Mouse (Mus musculus) heart, postnatal 4 days (tissue): ENCODE measurements around the gene Zfp663. TPM values are rescaled to one million over a fixed set of nuclear protein-coding genes. Genes with fewer than 3 reads are reported as not detected.
A peak's percentile ranks its signal among the peaks of the same experiment; 100 is the strongest.

ENCODE experiments used
- DNase-seq: peaks from one replicate; pipeline ENCODE4 v3.0.0; 2021
- total RNA-seq, 2 experiments: library from RNA; stranded (reverse); gene quantifications; 2 replicates each; pipeline ENCODE4 v1.2.3; 2021

Zfp663 gene
- total RNA-seq, 2 experiments from 2014 or later, result not detected

GRCm38 (mm10) chr2:165367868-165368439, 575 bp downstream of the Zfp663 start:
- peak; percentile 25 for DNase-seq

DNA sequence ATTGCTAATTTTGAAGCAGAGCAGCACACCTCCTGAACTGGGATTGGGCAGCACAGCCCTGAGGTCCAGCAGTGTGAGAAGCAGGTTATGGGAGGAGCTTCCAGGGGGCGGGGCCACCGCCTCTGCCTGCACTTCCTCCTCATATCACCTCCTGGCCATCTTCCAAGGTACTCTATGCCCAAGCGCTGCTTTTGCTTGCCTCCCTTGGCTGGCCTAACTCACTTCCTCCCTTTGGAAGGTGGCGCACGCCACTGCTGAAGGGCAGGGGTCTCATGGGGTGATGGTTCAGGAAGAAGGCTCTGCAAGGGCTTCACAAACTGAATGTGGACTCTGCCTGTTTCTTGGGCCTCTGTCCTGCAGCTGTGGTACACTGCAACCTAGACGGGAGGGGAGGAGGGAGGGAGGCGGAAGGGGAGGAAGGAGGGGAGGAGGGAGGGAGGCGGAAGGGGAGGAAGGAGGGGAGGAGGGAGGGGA, 1.4 kb downstream of the Zfp663 start:
- peak; percentile 17 for DNase-seq

DNA sequence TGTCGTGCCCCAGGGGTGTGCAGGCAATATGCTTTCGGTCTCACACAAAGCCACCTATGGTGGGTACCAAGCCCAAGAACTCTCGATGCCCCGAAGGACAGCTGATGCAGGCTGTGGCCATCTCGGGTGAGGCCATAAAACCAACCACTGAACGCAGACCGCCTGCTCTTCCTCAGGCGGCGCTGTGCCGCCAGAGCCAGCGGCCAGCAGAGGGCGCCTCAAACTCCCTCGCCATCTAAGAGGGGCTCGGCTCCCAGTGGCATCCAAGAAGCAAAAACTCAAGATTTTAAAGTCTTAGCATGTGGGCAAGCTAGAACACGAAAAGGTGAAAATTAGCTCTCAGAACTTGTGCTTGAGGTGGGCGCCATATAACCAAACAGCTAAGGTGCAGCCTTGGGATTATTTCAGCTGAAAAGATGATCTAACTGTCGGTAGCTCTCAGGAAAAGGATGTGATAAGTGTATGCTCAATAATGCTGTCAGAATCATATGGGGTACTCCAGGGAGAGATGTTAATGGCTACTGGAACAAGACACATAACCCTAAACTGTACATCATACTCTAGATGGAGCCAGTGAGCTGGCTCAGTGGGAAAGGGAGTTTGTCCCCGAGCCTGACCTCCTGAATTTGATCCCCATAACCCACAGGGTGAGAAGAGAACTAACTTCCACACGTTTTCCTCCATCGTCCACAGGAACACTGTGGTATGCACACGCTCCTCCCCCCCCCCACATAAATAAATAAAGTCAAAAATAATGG, 4.0 kb downstream of the Zfp663 start:
- peak; percentile 74 for DNase-seq

DNA sequence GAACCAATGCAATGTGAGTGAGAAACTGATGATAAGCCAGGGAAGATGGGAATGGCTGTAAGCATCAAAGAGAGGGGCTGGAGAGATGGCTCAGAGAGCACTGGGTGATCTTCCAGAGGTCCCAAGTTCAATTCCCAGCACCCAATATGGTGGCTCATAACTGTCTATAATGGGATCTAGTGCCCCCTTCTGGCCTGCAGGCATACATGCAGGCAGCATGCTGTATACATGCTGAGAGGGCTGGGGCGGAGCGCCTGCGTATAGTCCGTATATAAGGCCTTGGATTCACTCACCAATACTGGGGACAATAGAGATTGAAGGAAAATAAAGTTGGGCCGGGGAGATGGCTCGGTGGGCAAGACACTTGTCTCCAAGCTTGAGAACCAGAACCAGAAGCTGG, 5.2 kb downstream of the Zfp663 start:
- DNase-seq, result no peak

DNA sequence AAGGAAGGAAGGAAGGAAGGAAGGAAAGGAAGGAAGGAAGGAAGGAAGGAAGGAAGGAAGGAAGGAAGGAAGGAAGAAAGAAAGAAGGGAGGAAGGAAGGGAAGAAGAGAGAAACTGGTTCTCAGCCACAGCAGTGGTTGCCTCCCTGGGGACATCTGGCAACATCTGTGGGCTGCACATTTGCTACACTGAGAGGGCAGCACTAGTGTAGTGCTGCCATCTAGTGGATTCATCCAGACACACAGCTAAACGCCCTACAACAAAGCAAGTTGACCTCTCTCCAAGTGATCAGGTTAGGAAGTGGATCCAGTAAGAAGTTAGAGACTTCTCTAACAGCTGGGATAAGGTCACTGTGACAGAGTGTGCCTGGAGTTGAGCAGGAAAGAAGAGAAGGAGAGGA, 7.7 kb downstream of the Zfp663 start:
- DNase-seq, result peak; percentile 79

GRCm38 (mm10) chr2:165351828-165352513, 16.6 kb downstream of the Zfp663 start:
- DNase-seq, result no peak

DNA sequence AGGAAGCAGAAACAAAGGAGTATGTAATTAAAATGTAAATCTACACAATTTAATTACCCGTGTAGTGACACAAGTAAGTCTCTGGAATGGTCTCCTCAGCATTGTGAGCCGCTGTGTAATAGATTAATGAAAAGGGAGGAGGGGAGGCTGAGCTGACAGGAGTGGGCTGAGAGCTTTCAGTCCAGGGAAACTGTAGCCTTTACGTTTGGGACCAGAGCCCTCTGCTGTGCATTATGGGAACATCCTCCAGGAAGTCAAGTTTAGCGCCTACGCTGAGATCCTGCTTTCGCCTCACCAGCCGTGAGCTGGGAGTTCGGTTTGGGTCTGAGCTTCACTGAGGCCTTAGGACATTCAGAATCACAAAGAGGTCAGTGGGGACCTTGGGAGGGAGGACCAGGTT, 19.1 kb downstream of the Zfp663 start:
- DNase-seq, result peak; percentile 33

- DNase-seq, result no peak
Measured at GRCm38 (mm10) chr2:165346180-165346579, 22.3 kb downstream of the Zfp663 start.

DNA sequence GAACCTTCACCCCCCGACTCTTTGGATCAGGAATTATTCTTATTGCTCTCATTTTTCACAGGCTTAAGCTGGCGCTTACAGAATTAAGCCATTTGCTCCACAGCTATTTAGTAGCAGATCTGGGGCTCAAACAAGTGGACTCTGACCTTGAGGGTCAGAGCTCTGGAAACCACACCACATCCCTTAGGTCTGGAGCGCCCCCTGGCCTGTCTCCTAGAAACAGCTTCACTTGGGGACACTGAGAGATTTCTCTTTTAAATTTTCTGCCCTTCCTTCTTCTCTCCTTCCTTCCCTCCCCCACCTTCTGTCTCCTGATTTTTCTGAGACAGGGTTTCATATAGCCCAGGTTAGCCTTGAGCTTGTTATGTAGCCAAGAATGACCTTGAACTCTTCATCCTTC, 31.3 kb downstream of the Zfp663 start:
- DNase-seq, result peak; percentile 67

DNA sequence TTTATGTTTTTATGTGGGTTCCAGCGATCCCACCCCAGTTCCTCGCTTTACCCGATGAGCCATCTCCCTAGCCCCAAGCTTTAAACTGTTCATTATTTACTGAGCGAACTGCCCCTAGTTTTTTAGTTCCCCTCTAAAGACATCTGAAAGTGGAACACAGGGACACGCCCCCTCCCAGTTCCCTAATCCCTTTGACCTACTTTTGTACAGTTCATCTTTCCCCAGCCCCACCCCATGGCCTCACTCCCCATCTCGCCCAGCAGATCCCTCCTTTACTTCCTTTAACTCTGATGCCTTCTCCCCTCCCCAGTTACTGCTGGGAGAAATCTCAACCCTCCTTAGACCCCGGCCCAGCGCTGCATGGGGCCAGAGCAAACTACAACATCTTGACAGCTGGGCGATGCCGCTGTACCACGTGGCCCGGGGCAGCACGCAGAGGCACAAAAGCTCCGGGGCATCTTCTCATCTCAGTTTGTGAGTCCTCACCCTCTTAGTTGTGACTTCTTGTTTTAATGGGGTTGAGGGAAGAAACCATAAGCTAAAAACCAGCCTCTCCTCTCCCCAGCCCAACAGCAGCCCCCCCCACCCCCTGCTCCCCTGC, 35.8 kb downstream of the Zfp663 start:
- no peak for DNase-seq

- no peak for DNase-seq
Measured at GRCm38 (mm10) chr2:165329703-165330102, 38.8 kb downstream of the Zfp663 start.

GRCm38 (mm10) chr2:165328746-165329145, 39.8 kb downstream of the Zfp663 start:
- no peak for DNase-seq

DNA sequence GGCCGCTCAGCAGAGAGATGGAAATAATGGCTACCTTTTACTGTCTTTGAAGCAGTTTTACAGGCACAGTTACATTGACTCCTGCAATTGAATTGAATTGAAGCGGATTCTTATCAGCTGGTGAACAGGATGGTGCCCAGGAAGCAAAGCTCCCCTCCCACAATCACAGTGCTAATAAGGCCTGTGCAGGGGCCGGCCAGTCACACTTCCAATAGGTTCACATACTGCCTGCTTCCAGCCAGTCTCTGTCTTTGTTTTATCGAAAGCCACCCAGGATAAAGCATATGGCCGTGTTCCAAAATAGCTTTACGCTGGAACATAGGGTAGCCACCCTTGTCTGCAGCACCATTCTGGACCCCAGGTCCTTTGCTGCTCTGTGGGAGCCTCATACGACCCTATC, 41.1 kb downstream of the Zfp663 start:
- DNase-seq, result no peak

DNA sequence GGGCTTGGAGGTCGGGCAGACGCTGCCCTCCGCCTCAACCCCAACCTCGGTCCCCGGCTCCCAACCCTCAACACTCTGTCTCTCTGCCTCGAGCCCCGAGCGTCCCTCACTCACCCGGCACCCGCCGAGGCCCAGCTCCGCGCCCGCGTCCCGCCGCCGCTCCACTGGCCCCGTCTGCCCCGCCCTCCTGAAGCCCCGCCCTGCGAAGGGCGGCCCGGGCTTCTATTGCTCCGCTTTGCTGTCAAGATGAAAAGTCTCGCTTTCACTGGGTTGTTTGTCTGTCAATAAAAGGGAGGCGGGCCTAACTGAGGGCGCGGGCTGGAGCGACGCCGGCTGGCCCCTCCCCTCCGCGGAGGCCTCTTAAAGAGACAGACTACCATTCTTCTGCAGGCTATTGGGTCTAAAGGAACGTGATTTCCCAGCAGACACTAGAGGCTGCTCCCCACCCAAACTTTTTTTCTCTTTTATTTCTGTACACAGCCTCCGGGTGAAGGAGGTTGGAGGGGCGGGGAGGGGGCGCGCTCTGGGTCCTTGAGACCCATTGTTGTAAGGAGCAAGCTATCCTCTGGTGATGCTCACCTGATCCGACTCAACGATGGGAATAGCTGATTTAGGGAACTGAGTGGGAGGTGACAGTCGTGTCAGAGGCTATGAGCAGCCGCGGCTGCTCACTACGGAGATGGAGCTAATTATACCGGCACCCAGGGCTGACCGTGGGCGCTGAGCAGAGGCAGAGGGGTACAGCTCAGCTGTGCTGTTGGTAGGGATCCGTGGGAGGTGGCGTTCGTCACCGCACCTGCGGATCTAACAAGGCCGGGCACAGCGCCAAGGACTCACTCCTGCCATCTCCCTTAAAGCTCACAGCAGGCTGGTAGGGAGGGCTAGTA, 42.0 kb downstream of the Zfp663 start, which contains the start of gene Elmo2:
Elmo2 (minus strand) TSS at position 176 of the 887 bp plus-strand sequence.
- DNase-seq, result peak; percentile 99

DNA sequence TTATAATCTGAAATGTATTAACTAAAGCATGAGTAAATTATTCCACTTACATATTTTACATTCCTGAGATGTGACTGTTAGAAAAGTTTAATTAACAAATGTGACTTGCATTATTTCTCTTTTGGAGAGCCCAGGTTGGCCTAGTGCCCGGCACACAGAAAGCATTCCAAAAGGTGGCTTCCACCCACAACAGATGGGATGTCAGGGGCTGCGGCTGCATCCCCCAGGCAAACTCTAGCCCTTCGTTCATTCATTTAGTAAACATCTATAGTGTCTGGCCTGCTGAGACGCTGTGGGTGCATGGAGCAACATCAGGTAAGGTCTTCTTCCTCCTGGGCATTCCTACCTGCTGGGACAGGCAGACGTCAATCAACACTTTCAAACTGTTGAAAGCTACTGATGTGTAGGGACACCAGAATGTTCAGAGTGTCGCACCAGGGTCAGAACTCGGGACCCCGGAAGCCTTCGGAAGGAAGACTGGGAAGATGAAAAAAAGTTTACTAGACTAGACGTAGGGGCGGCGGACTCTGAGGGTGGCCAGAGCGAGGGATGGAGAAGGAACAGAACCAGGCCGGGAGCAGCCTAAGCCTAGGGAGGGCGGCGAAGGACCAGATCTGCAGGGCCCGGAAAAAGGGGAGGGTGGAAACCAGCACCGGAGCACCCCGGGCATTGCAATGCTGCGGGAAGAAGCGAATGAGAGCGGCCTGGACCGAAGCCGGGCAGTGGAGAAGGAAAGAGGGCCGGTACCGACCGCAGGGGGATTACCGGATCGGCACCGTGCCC, 42.8 kb downstream of the Zfp663 start:
- peak; percentile 56 for DNase-seq

DNA sequence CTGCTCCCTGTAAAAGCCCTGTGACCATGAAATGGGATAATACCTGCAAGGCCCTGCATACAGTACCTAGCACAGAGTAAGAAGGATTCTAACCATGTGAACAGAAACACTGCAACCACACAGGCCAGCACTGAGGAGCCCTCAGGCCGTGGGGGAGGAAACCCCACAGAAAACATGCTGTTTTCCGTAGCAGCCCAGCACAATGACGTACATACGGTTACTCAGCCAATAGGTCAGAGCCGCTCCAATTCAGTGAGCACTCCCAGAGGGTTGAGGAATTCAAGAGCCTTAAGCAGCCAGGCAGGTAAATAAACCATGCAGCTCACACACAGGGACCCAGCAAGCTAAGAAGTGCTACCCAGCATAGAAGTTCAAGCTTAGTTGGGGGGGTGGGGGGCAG, 44.6 kb downstream of the Zfp663 start:
- no peak for DNase-seq

- DNase-seq, result no peak
Measured at GRCm38 (mm10) chr2:165323484-165323883, 45.0 kb downstream of the Zfp663 start.

DNA sequence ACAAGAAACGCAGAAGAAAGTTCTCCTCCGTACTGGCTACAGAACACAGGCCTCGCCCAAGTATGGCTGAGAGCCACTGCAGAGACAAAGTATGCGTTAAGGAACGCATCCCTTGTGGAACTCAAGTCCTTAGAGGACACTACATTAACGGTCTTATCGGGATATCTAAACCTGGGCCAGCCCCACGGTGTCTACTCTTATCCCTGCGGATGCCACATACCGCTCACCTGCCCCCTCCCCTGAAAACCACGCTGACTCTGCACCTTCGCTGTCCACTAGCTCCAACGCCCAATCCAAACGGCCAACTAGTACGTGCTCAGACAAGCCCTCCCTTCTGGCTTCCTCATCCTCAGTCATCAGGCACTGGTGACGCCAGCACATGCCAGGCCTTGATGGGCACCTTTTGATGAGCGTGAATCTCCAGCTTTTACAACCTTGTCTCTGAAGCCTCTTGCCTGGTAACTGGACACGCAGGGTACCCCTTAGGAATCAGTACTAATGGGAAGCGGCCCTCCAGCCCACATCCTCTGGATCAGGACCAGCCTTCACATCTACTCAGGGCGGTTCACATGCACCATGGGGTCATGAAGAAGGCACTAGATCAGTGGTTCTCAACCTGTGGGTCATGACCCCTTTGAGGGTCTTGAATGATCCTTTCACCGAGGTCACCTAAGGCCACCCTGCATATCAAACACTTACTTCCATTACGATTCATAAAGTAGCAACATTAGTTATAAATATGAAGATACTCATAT, 46.4 kb downstream of the Zfp663 start:
- DNase-seq, result no peak

GRCm38 (mm10) chr2:165321381-165321888, 47.1 kb downstream of the Zfp663 start:
- no peak for DNase-seq

DNA sequence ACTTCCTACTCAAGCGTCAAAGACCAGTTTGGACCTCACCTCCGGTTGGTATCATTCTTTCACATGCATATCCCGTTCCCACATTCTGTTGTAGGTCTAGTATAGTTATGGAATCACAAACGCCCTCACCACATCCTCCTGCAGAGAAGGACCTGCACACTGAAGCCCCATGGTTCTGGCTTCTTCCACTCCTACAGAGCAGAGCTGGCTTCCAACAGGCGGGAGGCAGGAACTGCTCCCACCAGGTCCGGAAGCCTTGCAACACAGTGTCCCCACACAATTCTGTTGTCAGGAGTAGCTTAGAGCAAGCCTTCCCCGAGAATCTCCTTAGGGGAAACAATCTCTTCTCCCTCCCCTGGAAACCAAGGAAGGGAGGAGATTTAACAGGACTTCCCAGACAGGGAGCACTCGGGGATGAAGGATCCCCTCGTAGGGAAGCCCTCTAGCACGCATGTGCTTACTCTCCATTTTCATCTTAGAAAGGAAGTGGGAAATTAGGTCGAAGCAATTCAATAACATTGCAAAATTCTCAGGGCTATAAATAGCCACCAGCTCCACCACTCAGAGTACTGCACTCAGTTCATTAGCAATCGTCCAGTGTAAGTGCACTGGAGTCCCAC, 47.9 kb downstream of the Zfp663 start:
- peak; percentile 57 for DNase-seq
